In the genomic region with DNA sequence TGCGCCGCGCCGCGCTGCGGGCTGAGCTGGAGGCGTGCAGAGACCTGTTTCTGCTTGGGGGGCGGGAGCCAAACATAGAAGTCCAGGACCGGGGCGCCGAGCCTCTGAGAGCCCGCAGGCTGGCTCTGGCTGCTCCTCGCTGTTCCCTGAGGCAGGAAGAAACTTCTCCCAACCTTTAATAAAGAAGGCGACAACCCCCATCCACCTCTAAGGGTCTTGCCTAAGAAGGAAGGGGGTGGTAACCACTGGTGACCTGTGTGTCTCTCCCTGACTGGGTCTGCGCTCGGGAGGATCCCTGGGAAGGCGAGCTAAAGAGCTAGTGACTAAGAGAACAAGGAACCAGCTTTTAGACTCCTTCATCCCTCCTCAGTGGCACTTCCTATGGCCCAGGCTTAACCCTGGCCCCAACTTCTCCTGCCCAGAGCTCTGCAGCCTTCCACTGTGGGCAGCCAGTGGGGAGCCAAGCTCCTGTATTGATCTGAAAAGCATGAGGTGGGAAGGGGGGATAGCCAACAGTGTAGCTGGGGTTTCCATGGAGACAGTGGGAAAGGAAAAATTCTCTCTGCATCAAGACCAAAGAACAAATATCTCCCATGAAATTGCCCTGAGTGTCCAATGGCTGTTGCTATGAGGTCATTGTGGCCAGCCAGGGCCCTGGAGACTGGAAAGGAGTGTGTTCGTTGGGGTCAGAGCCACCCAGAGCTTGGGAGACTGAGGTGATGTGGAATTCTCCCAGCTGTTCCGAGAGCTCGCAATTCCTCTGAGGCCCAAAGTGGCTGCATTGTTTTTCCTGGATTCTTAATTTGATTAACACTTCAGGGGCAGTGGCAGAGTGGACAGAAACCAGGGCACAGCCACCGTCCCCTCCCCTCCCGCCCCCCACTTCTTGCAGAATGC, we compare ENCODE assay signal across 8 mouse cellular contexts. TPM values are rescaled to one million over a fixed set of nuclear protein-coding genes. Genes with fewer than 3 reads are reported as not detected.
DNase-seq lines count a peak whose midpoint lies in the region; ATAC-seq and TF ChIP-seq lines count a peak whose summit lies in the region.

No protein-coding gene starts in this region.

- peak overlapping the region; percentile 94 for H3K4me2 ChIP-seq in kidney, embryonic 16.5 days (replicated peaks; ENCODE audit: low read depth, low read length)
- peak overlapping the region; percentile 93 for H3K4me2 ChIP-seq in embryonic facial prominence, embryonic 13.5 days
- H3K4me2 ChIP-seq in intestine, postnatal 0 days (replicated peaks; ENCODE audit: low read depth), result peak overlapping the region; percentile 95
- H3K4me2 ChIP-seq in midbrain, embryonic 16.5 days (ENCODE audit: low read length), result peak overlapping the region; percentile 93

- no peak for TF ChIP-seq CTCF in intestine, postnatal 0 days (IDR thresholded peaks at IDR 0.05; ENCODE audit: low read depth)

- H3K27me3 ChIP-seq in kidney, embryonic 16.5 days (ENCODE audit: insufficient read depth, low read length), result peaks cover 56% of the 10 kb centered on the region
- peaks cover 93% of the 10 kb centered on the region for H3K27me3 ChIP-seq in embryonic facial prominence, embryonic 13.5 days
- H3K27me3 ChIP-seq in intestine, postnatal 0 days (replicated peaks; ENCODE audit: control insufficient read depth, insufficient read depth, low read length), result peaks cover 39% of the 10 kb centered on the region
- H3K27me3 ChIP-seq in midbrain, embryonic 16.5 days (ENCODE audit: control insufficient read depth, insufficient read depth, low read depth, low read length), result peaks cover 38% of the 10 kb centered on the region

- no peak for ATAC-seq in kidney, embryonic 16.5 days (ENCODE audit: low FRiP score, low TSS enrichment)
- ATAC-seq in embryonic facial prominence, embryonic 13.5 days (ENCODE audit: insufficient number of reproducible peaks, insufficient read depth, low FRiP score, low TSS enrichment, low read depth), result no peak
- no peak for ATAC-seq in intestine, postnatal 0 days
- peak; percentile 81 for ATAC-seq in midbrain, embryonic 16.5 days

- peak overlapping the region; percentile 78 for H3K9ac ChIP-seq in kidney, embryonic 16.5 days (replicated peaks; ENCODE audit: low read length)
- peak overlapping the region; percentile 73 for H3K9ac ChIP-seq in embryonic facial prominence, embryonic 13.5 days
- H3K9ac ChIP-seq in intestine, postnatal 0 days (ENCODE audit: low read depth, low read length), result 0 out of 2 replicates have a peak overlapping the region, but pooled peaks have one; percentile 37
- H3K9ac ChIP-seq in midbrain, embryonic 16.5 days (ENCODE audit: low read depth, low read length), result peak overlapping the region; percentile 71

- DNase-seq in kidney, postnatal 10 days, result no peak
- no peak for DNase-seq in left cerebral cortex, postnatal 4 days
- no peak for DNase-seq in spleen, postnatal 10 days (ENCODE audit: low spot score in 2 of 2)
- DNase-seq in thymus, postnatal 36 days, result no peak

- intact Hi-C loops in left cerebral cortex, postnatal 4 days (cut with DNase I), result no loop called here

- H3K4me1 ChIP-seq in kidney, embryonic 16.5 days (ENCODE audit: insufficient read depth, low read length), result peaks cover 71% of the 10 kb centered on the region
- peaks cover 44% of the 10 kb centered on the region for H3K4me1 ChIP-seq in embryonic facial prominence, embryonic 13.5 days
- H3K4me1 ChIP-seq in intestine, postnatal 0 days (replicated peaks; ENCODE audit: control insufficient read depth, insufficient read depth, low read length), result 0 out of 2 replicates have a peak, but pooled peaks cover 3% of the 10 kb centered on the region
- H3K4me1 ChIP-seq in midbrain, embryonic 16.5 days (ENCODE audit: control insufficient read depth, insufficient read depth, low read length), result peaks cover 28% of the 10 kb centered on the region

- no peaks in the 10 kb centered on the region for H3K9me3 ChIP-seq in kidney, embryonic 16.5 days (ENCODE audit: low read length)
- no peaks in the 10 kb centered on the region for H3K9me3 ChIP-seq in embryonic facial prominence, embryonic 13.5 days
- H3K9me3 ChIP-seq in intestine, postnatal 0 days (ENCODE audit: control insufficient read depth), result no peaks in the 10 kb centered on the region
- no peaks in the 10 kb centered on the region for H3K9me3 ChIP-seq in midbrain, embryonic 16.5 days (replicated peaks; ENCODE audit: control insufficient read depth, low read length, poor library complexity, severe bottlenecking)

- H3K4me3 ChIP-seq in kidney, embryonic 16.5 days (ENCODE audit: low read length), result peak overlapping the region; percentile 67
- peak overlapping the region; percentile 60 for H3K4me3 ChIP-seq in embryonic facial prominence, embryonic 13.5 days
- peak overlapping the region; percentile 51 for H3K4me3 ChIP-seq in intestine, postnatal 0 days (ENCODE audit: low read depth, low read length)
- peak overlapping the region; percentile 61 for H3K4me3 ChIP-seq in midbrain, embryonic 16.5 days (ENCODE audit: low read depth, low read length)

- peak overlapping the region; percentile 57 for H3K27ac ChIP-seq in kidney, embryonic 16.5 days (ENCODE audit: low read length)
- peak overlapping the region; percentile 84 for H3K27ac ChIP-seq in embryonic facial prominence, embryonic 13.5 days
- no peak overlapping the region for H3K27ac ChIP-seq in intestine, postnatal 0 days (ENCODE audit: low read depth, low read length)
- no peak overlapping the region for H3K27ac ChIP-seq in midbrain, embryonic 16.5 days (ENCODE audit: low read length)

- no peaks in the 10 kb centered on the region for H3K36me3 ChIP-seq in kidney, embryonic 16.5 days (ENCODE audit: insufficient read depth, low read length)
- H3K36me3 ChIP-seq in embryonic facial prominence, embryonic 13.5 days, result no peaks in the 10 kb centered on the region
- no peaks in the 10 kb centered on the region for H3K36me3 ChIP-seq in intestine, postnatal 0 days (ENCODE audit: control insufficient read depth, insufficient read depth)
- H3K36me3 ChIP-seq in midbrain, embryonic 16.5 days (ENCODE audit: control insufficient read depth, insufficient read depth, low read length), result no peaks in the 10 kb centered on the region

- WGBS in kidney, embryonic 16.5 days, result 4% methylated on average over 22 of the region's 22 CpGs
- WGBS in embryonic facial prominence, embryonic 13.5 days, result 2% methylated on average over 22 of the region's 22 CpGs
- 10% methylated on average over 22 of the region's 22 CpGs for WGBS in intestine, postnatal 0 days
- 2% methylated on average over 21 of the region's 22 CpGs for WGBS in midbrain, embryonic 16.5 days

RNA-seq across cellular contexts. Expression of gene Wnt4, which starts 1.1 kb away (rescaled TPM):
- polyA plus RNA-seq in kidney, embryonic 16.5 days (2015; fragmentation: Nextera tagmentation; extraction: Ambion mirVana), result 7.9 and 10.8 TPM in 2 replicates
- 5.0 and 6.7 TPM in 2 replicates for polyA plus RNA-seq in embryonic facial prominence, embryonic 13.5 days (2015; fragmentation: Nextera tagmentation; extraction: Ambion mirVana)
- polyA plus RNA-seq in intestine, postnatal 0 days (2015; fragmentation: Nextera tagmentation; extraction: Ambion mirVana), result 2.1 and 2.4 TPM in 2 replicates
- 1.6 and 2.7 TPM in 2 replicates for polyA plus RNA-seq in midbrain, embryonic 16.5 days (2015; fragmentation: Nextera tagmentation; extraction: Ambion mirVana)
- total RNA-seq in left cerebral cortex, postnatal 4 days (2021), result 1 to 10 TPM; 7.5 to 7.7 TPM

Comparison
In these comparisons a context has a peak if more than half of its experiments do, and no peak if none do; other contexts are left out.
1. H3K27ac ChIP-seq: peak in kidney, embryonic 16.5 days (single experiment) and embryonic facial prominence, embryonic 13.5 days (single experiment); none in intestine, postnatal 0 days (single experiment) and midbrain, embryonic 16.5 days (single experiment).
2. Peak in every context shown above with its lines, with median percentiles within 50 percentile points of each other: H3K4me2 ChIP-seq, H3K4me3 ChIP-seq and H3K9ac ChIP-seq.